Mouse (Mus musculus) testis, postnatal 14 days (tissue): ENCODE data around the gene Glg1.
"Not testable (repeated sequence)": the region's sequence is repeated elsewhere in the genome, so short reads cannot be mapped to it uniquely, and the experiment has no call there.

Experiments
- DNase-seq: peaks from one replicate; pipeline ENCODE4 v3.0.0; 2021; ENCODE audit warnings: low spot score

Gene Glg1

GRCm38 (mm10) chr8:111250111-111250510 lies 8.9 kb downstream of the Glg1 start:
- no peak for DNase-seq

DNA sequence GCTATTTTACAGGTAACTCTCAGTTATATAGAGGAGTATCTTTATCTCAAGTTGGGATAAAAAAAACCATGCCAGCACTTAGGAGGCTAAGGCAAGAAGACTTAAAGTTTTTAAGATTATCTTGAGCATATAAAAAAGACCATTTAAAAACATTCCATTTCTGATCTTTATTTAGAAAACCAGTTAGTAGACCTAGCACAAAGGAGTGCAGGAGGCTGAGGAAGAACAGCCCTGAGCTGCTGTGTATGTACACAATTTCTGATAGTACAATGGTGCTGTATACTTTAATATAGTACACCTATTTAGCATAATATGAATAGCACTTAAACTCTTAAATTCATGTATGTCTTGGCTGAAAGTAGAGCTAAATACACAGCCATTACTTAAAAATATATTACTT lies 10.9 kb downstream of the Glg1 start:
- no peak for DNase-seq

DNA sequence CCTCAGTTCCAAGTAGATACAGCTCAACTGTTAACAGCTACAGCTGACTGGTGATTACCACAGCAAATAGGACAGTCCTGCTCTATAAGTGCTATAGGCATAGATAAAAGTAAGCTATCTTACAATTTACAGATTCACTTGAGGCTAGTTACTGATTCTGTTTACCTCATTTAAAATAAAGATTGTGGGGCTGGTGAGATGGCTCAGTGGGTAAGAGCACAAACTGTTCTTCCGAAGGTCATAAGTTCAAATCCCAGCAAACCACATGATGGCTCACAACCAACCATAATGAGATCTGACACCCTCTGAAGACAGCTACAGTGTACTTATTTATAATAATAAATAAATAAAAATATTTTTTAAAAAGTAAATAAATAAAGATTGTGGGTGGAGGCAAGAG lies 12.2 kb downstream of the Glg1 start:
- not testable (repeated sequence) for DNase-seq

DNA sequence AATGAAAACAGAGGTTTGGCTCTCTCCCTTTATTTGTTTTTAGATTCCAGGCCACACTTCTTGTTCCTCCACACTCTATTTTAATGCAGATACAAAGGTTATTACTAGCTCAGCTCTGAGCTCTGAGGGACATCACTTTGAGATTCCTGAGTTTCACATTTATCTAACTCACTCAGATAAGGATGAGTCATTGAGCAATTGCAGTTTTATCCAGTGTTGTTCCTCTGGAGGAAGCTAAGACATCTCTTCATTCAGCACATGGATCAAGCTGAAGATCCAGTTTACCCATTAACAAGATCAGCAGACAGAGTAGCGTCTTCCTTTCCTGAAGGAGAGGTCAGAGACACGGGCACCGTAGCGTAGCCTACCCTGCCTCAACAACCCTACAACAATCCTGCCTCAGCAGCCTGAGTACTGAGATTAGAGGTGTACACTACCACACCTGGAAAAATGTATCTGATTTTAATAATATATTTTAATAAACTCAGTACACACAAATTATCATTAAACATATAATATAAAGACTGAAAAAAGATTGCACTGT lies 12.7 kb downstream of the Glg1 start:
- DNase-seq = no peak

GRCm38 (mm10) chr8:111237301-111237700 lies 21.7 kb downstream of the Glg1 start:
- DNase-seq = no peak

GRCm38 (mm10) chr8:111233730-111234129 lies 25.3 kb downstream of the Glg1 start:
- DNase-seq = no peak

DNA sequence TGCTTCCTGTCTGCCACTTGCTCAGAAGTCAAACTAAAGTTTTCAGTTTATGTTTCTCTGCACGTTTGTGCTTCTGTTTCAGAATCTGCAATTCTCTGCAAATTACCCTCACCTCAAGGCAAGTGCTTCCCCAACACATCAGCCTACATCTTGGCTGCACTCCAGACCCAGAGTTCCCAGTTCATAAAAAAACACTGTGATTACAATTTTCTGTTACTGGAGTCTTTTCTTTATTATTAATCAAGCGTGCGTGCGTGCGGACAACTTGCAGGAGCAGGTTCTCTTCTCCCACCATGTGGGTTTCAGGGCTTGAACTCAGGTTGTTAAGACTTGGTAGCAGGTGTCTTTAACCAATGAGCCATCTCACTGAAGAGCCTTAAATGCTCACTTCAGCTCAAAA lies 34.9 kb downstream of the Glg1 start:
- DNase-seq = no peak

DNA sequence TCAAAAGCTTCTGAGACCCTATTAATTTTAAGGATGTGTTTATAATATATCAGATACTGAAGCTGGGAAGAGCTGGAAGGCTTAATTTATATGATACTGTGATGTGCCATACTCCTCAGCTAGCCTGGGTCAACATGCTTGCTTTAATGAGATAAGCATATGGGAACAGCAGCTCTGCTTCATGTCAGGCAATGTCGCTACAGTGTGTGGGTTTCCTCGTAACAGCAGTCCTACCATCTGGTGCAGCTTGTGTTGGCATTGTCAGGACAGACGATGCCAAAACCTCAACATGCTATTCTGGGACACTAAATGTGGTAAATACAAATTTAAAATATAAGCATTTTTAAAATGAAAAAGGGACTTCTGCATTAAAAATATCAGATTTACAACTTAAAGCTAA lies 40.9 kb downstream of the Glg1 start:
- DNase-seq = no peak

DNA sequence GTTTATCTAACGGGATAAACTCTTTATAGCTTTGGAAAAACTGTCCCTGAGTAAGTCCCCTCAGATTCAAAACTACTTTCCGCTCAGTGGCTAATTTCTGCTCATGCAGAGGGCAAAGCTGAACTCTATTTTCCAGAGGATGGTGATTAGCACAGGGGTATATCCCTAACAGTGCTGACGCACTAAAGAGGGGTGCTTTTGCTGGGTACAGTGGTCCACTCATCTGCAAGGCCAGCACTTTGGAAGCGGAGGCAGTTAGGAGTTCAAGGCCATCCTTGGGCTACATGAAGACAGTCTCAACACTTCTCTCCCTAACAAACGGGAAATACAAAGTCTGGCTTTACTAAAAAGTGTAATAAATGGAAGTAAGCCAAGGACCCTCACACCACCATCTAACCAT lies 45.6 kb downstream of the Glg1 start:
- no peak for DNase-seq

- no peak for DNase-seq
Measured at GRCm38 (mm10) chr8:111211180-111211579, 47.8 kb downstream of the Glg1 start.

DNA sequence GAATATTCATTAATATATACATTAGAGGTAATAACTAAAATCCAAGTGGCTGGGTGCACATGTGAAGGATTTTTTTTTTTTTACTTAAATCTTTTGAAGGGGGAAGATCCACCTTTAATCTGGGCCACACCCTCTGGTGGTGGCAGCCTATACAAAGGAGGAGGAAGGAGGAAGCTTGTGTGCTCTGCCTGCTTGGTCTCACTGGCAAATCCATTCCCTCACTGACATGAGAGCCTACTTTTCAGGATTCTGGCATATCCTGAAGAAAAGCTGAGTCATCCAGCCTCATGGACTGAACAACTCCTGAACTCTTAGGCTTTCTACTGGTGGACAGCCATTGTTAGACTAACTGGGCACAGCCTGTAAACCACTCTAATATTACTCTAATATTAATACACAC lies 49.1 kb downstream of the Glg1 start:
- no peak for DNase-seq

DNA sequence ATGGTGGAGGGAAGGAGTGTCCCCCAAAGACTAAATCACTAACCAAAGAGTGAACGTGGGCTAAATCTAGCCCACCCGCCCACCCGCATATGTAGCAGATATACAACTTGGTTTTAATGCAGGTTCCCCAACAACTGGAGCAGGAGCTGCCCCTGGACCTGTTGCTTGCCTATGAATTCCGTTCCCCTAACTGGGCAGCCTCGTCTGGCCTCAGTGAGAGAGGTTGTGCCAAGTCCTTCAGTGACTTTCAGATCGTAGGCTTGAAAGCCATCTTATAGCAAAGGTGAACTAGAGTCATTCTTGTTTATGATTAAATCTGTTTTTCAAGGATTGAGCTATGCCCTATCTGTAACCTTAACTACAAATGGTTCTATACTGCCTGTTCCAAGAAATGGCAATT lies 52.7 kb downstream of the Glg1 start:
- DNase-seq = no peak

- DNase-seq = no peak
Measured at GRCm38 (mm10) chr8:111205033-111205432, 54.0 kb downstream of the Glg1 start.

GRCm38 (mm10) chr8:111203341-111203740 lies 55.7 kb downstream of the Glg1 start:
- no peak for DNase-seq

DNA sequence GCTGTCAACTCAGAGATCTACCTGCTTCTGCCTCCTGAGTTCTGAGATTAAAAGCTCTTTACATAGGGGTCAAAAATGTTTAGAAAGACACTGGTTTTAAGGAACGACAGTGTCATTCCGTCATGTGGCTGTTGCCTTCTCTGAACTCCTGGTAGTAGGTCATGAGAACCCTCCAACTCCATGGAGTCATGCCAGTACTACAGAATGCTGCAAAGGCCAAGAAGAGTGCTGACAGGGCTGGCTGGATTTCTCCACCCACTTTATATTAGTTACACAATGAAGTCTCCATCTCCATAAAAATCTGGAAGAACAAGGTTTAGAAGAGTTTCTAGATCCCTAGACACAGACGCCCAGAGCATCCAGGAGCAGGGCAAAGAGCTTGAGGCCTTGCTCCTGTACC lies 61.0 kb downstream of the Glg1 start:
- DNase-seq = no peak

DNA sequence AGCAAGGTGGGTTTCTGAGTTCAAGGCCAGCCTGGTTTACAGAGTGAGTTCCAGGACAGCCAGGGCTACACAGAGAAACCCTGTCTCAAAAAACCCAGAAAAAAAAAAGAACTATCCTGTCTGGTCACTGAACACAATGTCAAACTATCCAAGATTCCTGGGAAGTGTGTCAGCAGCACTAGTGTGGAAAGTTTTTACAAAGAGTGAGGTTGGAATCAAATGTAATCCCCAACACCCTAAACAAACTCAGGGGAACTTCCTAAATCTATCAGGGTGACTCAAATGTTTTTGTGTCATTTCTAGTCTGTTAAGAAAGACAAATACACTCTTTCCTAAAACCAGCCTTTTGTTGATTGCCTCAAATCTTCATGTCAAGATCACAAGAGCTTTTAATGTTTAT lies 62.8 kb downstream of the Glg1 start:
- no peak for DNase-seq

GRCm38 (mm10) chr8:111188594-111189211 lies 70.3 kb downstream of the Glg1 start:
- no peak for DNase-seq

- no peak for DNase-seq
Measured at GRCm38 (mm10) chr8:111187470-111187869, 71.5 kb downstream of the Glg1 start.

GRCm38 (mm10) chr8:111185472-111185947 lies 73.5 kb downstream of the Glg1 start:
- DNase-seq = peak; percentile 15

DNA sequence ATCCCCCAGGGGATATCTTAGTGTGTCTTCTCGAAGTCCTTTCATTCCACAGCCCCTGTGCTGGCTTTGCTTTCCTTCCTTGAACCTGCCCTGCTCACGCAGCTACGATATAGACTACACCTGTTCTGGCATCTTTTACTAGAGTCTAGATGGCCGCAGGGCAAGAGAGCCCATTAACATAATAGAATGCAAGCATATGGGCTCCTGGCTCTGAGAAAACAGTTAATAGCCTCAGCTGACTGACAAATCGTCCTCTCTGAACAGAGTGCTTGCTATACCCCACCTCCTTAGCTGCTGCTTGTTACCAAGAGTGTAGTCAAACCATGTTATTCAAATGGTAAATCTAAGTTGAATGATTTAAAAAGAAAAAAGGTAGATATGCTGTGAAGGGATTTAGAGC lies 87.4 kb downstream of the Glg1 start:
- no peak for DNase-seq

DNA sequence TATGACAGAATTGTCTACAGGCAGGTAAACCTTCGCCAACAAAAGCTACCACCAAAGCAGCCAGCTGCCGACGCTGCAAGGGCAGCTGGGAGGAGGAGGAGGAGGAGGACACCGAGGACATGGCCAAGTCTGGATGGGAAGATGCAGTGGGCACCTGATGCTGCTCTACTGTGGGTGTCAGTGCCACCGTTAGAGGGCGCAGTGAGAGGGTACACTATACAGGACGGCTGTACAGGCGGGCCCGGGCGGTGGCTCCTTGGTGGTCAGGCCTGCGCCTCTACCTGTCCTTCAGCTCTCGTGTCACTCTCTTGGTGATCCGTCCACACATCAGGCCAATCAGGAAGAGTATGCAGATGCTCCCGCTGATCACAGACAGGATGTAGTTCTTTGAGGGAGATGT lies 101.4 kb downstream of the Glg1 start:
- no peak for DNase-seq

DNA sequence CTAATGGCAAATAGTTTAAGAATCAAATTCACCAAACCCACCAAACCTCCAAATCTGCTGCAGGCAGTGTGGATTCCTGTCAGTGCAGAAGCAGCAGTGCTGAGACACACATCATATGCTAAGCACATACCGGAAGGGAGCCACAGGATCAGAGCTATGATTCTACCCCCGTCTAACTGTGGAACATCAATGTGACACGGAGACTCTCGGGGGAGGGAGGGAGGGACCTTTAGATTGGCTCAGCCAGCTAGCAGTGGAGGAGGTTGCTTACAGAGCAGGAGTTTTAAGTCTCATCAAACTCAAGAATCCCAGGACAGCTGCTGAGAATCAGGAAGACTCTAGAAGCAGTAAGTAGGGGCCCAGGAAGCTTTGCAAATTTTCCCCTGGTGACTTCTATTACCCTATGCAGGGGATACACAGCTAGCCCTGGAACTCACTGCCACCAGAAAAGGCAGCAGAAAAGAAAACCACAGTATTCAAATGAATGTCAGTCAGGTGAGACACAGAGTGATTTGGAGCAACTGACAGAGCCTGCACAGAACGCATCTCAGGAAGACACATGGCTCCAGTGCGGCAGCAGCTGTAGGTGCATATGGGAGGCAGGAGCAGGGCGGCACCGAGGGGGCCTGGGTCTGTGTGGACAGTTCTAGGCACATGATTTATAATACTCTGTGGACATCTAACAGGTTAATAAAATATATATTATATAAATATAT lies 103.1 kb downstream of the Glg1 start:
- no peak for DNase-seq

DNA sequence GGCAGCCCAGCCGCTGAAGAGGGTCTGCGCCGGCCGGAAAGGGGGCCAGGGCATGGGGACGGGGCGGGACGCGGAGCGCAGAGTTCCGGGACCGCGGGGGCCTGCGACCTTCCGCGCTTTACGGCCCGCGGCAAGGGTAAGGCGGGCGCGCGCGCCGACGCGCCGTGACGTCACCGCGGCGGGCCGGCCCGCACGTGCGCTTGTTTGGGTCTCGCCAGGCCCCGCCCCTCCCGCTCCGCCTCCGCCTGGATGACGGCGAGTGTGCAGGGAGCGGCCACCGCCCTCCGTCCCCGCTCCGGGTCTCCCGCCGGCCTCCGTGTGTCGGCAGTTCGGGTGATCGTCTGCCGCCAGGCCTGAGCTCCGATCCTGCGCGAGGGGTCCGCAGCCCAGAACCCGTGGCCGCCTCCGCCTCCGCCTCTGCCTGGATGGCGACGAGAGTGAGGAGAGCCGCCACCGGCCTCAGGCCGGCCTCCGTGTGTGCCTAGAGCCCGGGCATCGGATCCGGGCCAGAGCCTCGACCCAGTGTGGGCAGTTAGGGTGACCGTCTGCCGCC lies 113.5 kb downstream of the Glg1 start:
- peak; percentile 93 for DNase-seq
